Comparison of ENCODE assay signal across 26 mouse cellular contexts in the genomic region with DNA sequence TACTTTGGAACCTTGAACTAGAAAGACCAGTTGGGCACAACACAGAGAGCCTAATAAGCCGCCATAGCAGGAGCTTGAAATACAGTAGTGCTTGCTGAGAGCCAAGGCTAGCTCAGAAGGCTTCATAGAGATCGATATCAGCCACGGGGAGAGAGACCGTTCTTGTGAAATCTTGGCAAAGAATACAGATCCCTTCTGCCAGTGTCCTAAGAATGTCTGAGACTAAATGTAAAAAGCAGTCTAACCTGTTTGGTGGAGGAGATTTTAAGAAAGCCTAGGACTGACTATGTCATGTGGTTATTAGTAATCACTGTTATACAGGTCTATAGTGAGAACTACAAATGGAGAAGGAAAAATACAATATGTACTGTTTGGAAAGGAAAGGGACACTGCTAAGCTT.
"Had no signal": no experiment of that assay in that cellular context is flagged by ENCODE, and none has a peak within 500 bp of the region (broad histone marks: within the 10 kb centered on the region; RNA-seq: fewer than 3 reads in every experiment).

No protein-coding gene starts in this region.

- DNase-seq: gastrocnemius, adult 2 months; gastrocnemius, postnatal 10 days; gastrocnemius, postnatal 25 days; heart, adult 18-20 months; heart, postnatal 14 days; heart, postnatal 36 days; kidney, adult 11 months; kidney, adult 2 months; kidney, adult 9 months; kidney, postnatal 14 days; kidney, postnatal 36 days; layer of hippocampus, adult 9-11 months; liver had no signal

- H3K4me3 ChIP-seq: gastrocnemius, adult 2 months; heart, embryonic 10.5 days; heart, embryonic 13.5 days; heart, embryonic 15.5 days; hindbrain, embryonic 13.5 days; hindbrain, embryonic 15.5 days; kidney, embryonic 15.5 days; left cerebral cortex, adult 2 months; limb, embryonic 10.5 days; limb, embryonic 12.5 days had no signal

- ATAC-seq: hindbrain, postnatal 0 days; intestine, embryonic 16.5 days had no signal

- H3K9me3 ChIP-seq: heart, embryonic 10.5 days; heart, embryonic 13.5 days; heart, embryonic 15.5 days; hindbrain, embryonic 13.5 days; hindbrain, embryonic 15.5 days; kidney, embryonic 15.5 days; limb, embryonic 10.5 days; limb, embryonic 12.5 days had no signal

- H3K27me3 ChIP-seq: heart, embryonic 13.5 days; heart, embryonic 15.5 days; hindbrain, embryonic 13.5 days; hindbrain, embryonic 15.5 days; kidney, embryonic 15.5 days; limb, embryonic 12.5 days had no signal

- H3K9ac ChIP-seq: heart, embryonic 13.5 days; heart, embryonic 15.5 days; hindbrain, embryonic 13.5 days; hindbrain, embryonic 15.5 days; kidney, embryonic 15.5 days; limb, embryonic 12.5 days; liver, embryonic 14.5 days had no signal

- H3K27ac ChIP-seq: gastrocnemius, adult 2 months; heart, embryonic 10.5 days; heart, embryonic 13.5 days; heart, embryonic 15.5 days; hindbrain, embryonic 13.5 days; hindbrain, embryonic 15.5 days; hindbrain, postnatal 0 days; kidney, embryonic 15.5 days; kidney, postnatal 0 days; left cerebral cortex, adult 2 months; limb, embryonic 10.5 days; limb, embryonic 12.5 days; liver, embryonic 14.5 days had no signal

- H3K36me3 ChIP-seq: heart, embryonic 10.5 days; heart, embryonic 13.5 days; heart, embryonic 15.5 days; hindbrain, embryonic 13.5 days; hindbrain, embryonic 15.5 days; kidney, embryonic 15.5 days; limb, embryonic 10.5 days; limb, embryonic 12.5 days had no signal

- H3K4me2 ChIP-seq: heart, embryonic 13.5 days; heart, embryonic 15.5 days; hindbrain, embryonic 13.5 days; hindbrain, embryonic 15.5 days; kidney, embryonic 15.5 days; limb, embryonic 12.5 days had no signal
